Mouse (Mus musculus): ENCODE data around the gene Mia3. TPM values are rescaled to one million over a fixed set of nuclear protein-coding genes. Genes with fewer than 3 reads are reported as not detected.

Gene Mia3
- polyA plus RNA-seq, 1 experiment from 2014 or later = 105 TPM

GRCm38 (mm10) chr1:183296877-183297383, 72.4 kb downstream of the Mia3 start, which contains the start of gene Brox:
Gene Brox, minus strand, starts transcription at chr1:183297269.
- no peaks in the 10 kb centered on the region for H3K4me1 ChIP-seq (ENCODE audit: control insufficient read depth, insufficient read depth, low read length)
- peak; percentile 90 for ATAC-seq (ENCODE audit: insufficient read depth, low FRiP score)
- H3K4me2 ChIP-seq (ENCODE audit: low read depth, low read length) = peak within 1 kb of the TSS; percentile 54
- peak within 1 kb of the TSS; percentile 47 for H3K27ac ChIP-seq (ENCODE audit: low read length)
- H3K36me3 ChIP-seq (ENCODE audit: control insufficient read depth, insufficient read depth, low read length) = no peaks in the 10 kb centered on the region; the same call in 1 of the 2 replicates
- no peaks in the 10 kb centered on the region for H3K27me3 ChIP-seq (ENCODE audit: control insufficient read depth, insufficient read depth, low read length)
- H3K9me3 ChIP-seq (replicated peaks; ENCODE audit: control insufficient read depth, low read length) = no peaks in the 10 kb centered on the region
- H3K4me3 ChIP-seq (replicated peaks; ENCODE audit: low read length) = peak within 1 kb of the TSS; percentile 53
- H3K9ac ChIP-seq (ENCODE audit: low read length) = peak within 1 kb of the TSS; percentile 67
- under 1% methylated on average over 38 of the region's 39 CpGs for WGBS

DNA sequence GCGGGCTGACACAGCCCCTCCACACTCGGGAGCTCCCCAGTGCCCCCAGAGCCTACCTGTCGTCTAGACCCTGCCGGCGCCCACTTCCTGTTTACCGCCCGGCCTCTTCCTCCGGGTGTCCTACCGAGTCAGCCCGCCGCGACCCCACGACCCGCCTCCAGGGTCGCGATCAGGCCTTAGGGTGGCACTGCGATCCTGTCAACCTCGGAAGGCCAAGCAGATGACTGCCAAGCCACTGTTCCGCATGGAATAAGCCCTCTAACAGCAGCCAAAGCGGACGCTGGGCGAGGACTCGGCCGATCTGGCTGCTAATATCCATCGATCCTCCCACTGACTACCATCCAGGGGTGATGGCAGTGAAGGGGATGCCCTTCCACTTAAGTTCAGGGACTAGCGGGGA, 72.9 kb downstream of the Mia3 start, which contains the start of gene Aida:
Aida (plus strand) TSS at position 126 of the 400 bp plus-strand sequence.
- peak within 1 kb of the TSS; percentile 53 for H3K4me3 ChIP-seq (replicated peaks; ENCODE audit: low read length)
- no peaks in the 10 kb centered on the region for H3K27me3 ChIP-seq (ENCODE audit: control insufficient read depth, insufficient read depth, low read length)
- H3K36me3 ChIP-seq (ENCODE audit: control insufficient read depth, insufficient read depth, low read length) = no peaks in the 10 kb centered on the region; the same call in 1 of the 2 replicates
- WGBS = under 1% methylated on average over 26 of the region's 26 CpGs
- ATAC-seq (ENCODE audit: insufficient read depth, low FRiP score) = no peak
- H3K4me2 ChIP-seq (ENCODE audit: low read depth, low read length) = peak within 1 kb of the TSS; percentile 54
- H3K27ac ChIP-seq (ENCODE audit: low read length) = peak within 1 kb of the TSS; percentile 47
- H3K4me1 ChIP-seq (ENCODE audit: control insufficient read depth, insufficient read depth, low read length) = no peaks in the 10 kb centered on the region
- peak within 1 kb of the TSS; percentile 67 for H3K9ac ChIP-seq (ENCODE audit: low read length)
- H3K9me3 ChIP-seq (replicated peaks; ENCODE audit: control insufficient read depth, low read length) = no peaks in the 10 kb centered on the region

DNA sequence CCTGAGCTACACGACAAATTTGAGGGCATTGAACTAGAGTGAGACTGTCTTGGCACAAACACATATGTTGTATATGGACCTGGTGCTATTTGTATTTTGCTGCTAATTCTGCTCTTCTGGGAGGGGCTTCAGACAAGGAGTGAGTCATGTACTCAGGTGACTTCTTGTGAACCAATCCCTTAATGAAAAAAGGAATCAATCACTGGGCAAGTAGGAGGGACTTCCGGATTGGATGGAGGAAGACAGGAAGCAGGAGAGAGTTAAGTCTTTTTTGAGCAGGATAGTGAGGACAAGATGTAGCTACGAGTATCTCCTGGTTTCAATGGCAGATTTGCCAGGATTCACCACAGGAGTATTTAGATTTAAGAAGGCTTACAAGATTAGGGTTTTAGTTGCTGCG, 79.8 kb downstream of the Mia3 start:
- no peak overlapping the region for H3K9ac ChIP-seq (ENCODE audit: low read length)
- H3K4me1 ChIP-seq (ENCODE audit: control insufficient read depth, insufficient read depth, low read length) = no peaks in the 10 kb centered on the region
- no peak overlapping the region for H3K27ac ChIP-seq (ENCODE audit: low read length)
- H3K4me2 ChIP-seq (ENCODE audit: low read depth, low read length) = no peak overlapping the region
- no peaks in the 10 kb centered on the region for H3K27me3 ChIP-seq (ENCODE audit: control insufficient read depth, insufficient read depth, low read length)
- no peak for ATAC-seq (ENCODE audit: insufficient read depth, low FRiP score)
- H3K9me3 ChIP-seq (replicated peaks; ENCODE audit: control insufficient read depth, low read length) = no peaks in the 10 kb centered on the region
- WGBS = 92% methylated on average over 4 of the region's 4 CpGs
- no peak overlapping the region for H3K4me3 ChIP-seq (replicated peaks; ENCODE audit: low read length)
- peaks cover 3% of the 10 kb centered on the region; the same call in 1 of the 2 replicates for H3K36me3 ChIP-seq (ENCODE audit: control insufficient read depth, insufficient read depth, low read length)

DNA sequence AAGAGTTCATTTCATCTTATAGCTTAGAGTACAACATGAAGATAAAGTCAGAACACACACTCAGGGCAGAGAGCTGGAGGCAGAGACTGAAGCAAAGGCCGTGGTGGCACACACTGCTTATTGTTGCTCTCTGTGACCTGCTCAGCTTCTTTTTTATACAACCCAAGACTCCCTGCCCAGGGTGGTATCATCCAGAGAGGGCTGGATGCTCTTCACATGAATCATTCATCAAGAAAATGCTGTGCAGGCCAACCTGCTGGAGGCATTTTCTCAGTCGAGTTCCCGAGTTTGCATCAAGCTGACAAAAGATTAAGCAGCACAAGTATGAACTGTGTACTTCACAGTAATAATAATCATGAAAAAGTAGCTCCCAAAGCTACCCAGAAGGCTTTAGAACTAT, 81.0 kb downstream of the Mia3 start:
- H3K4me1 ChIP-seq (ENCODE audit: control insufficient read depth, insufficient read depth, low read length) = no peaks in the 10 kb centered on the region
- H3K9me3 ChIP-seq (replicated peaks; ENCODE audit: control insufficient read depth, low read length) = no peaks in the 10 kb centered on the region
- no peaks in the 10 kb centered on the region for H3K27me3 ChIP-seq (ENCODE audit: control insufficient read depth, insufficient read depth, low read length)
- no peak overlapping the region for H3K9ac ChIP-seq (ENCODE audit: low read length)
- no peak overlapping the region for H3K27ac ChIP-seq (ENCODE audit: low read length)
- ATAC-seq (ENCODE audit: insufficient read depth, low FRiP score) = no peak
- 0 out of 2 replicates have a peak, but pooled peaks cover 8% of the 10 kb centered on the region for H3K36me3 ChIP-seq (ENCODE audit: control insufficient read depth, insufficient read depth, low read length)
- 94% methylated on average over 3 of the region's 3 CpGs for WGBS
- H3K4me2 ChIP-seq (ENCODE audit: low read depth, low read length) = no peak overlapping the region
- H3K4me3 ChIP-seq (replicated peaks; ENCODE audit: low read length) = no peak overlapping the region

Other genes with a start within 250 kb of the Mia3 start
- 10.4 and 11.5 TPM in 2 replicates for gene Disp1, start 148.0 kb downstream of the Mia3 start, polyA plus RNA-seq (2015; fragmentation: Nextera tagmentation; extraction: Ambion mirVana)
- gene Aida, start 73.0 kb downstream of the Mia3 start, polyA plus RNA-seq (2015; fragmentation: Nextera tagmentation; extraction: Ambion mirVana) = 29.4 and 37.8 TPM in 2 replicates
- gene Brox, start 72.3 kb downstream of the Mia3 start, polyA plus RNA-seq (2015; fragmentation: Nextera tagmentation; extraction: Ambion mirVana) = 45.6 and 47.9 TPM in 2 replicates
- 18.9 and 19.4 TPM in 2 replicates for gene Taf1a, start 19.4 kb upstream of the Mia3 start, polyA plus RNA-seq (2015; fragmentation: Nextera tagmentation; extraction: Ambion mirVana)
- gene Hhipl2, start 48.7 kb upstream of the Mia3 start, polyA plus RNA-seq (2015; fragmentation: Nextera tagmentation; extraction: Ambion mirVana) = 0.05 and 0.10 TPM in 2 replicates